Mouse (Mus musculus): Measurements from ENCODE around the gene Pde6g. TPM values are rescaled to one million over a fixed set of nuclear protein-coding genes. Genes with fewer than 3 reads are reported as not detected.
"Not testable (repeated sequence)": the region's sequence is repeated elsewhere in the genome, so short reads cannot be mapped to it uniquely, and the experiment has no call there.

Gene Pde6g
- polyA plus RNA-seq, 1 experiment = 1.5 TPM

- Histone ChIP-seq H3K36me3 (ENCODE audit: control insufficient read depth, insufficient read depth, low read length) (peaks cover 3% of the 10 kb centered on the region), H3K27ac (ENCODE audit: control insufficient read depth, insufficient read depth, low read depth, low read length) (peak overlapping the region; percentile 66), H3K4me3 (ENCODE audit: control insufficient read depth, low read depth, low read length) (no peak overlapping the region), H3K4me1 (ENCODE audit: control insufficient read depth, insufficient read depth, low read length) (peaks cover 8% of the 10 kb centered on the region; the same call in 1 of the 2 replicates), H3K27me3 (ENCODE audit: control insufficient read depth, insufficient read depth, low read length) (no peaks in the 10 kb centered on the region)
- no peak for TF ChIP-seq CTCF (IDR thresholded peaks at IDR 0.05; ENCODE audit: control insufficient read depth, insufficient read depth, insufficient replicate concordance, low read depth, low read length)
- no peak for TF ChIP-seq POLR2A (IDR thresholded peaks at IDR 0.05; ENCODE audit: control insufficient read depth, low read depth, low read length)
These were observed 30.4 kb downstream of the Pde6g start for GRCm38 (mm10) chr11:120422651-120423568.

DNA sequence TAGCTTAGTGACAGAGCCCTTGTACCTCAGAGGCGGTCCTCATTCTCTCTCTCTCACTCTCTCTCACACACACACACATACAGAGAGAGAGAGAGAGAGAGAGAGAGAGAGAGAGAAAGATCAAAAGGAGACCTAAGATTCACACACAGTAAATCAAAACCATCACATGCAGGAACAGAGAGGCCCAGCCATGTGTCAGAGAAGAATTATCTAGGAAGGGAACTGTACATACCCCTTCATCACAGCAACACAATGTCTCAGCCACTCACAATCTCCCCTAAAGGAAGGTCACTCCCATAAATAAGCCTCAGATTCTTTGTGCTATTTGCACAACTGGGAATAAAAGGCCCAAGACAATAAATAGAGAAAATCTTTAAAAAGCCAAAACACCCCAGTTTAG, 34.7 kb downstream of the Pde6g start:
- H3K4me3 ChIP-seq (ENCODE audit: control insufficient read depth, low read depth, low read length) = no peak overlapping the region
- peak overlapping the region; percentile 67 for H3K27ac ChIP-seq (ENCODE audit: control insufficient read depth, insufficient read depth, low read depth, low read length)
- H3K27me3 ChIP-seq (ENCODE audit: control insufficient read depth, insufficient read depth, low read length) = no peaks in the 10 kb centered on the region
- peaks cover 8% of the 10 kb centered on the region; the same call in 1 of the 2 replicates for H3K4me1 ChIP-seq (ENCODE audit: control insufficient read depth, insufficient read depth, low read length)
- peaks cover 4% of the 10 kb centered on the region for H3K36me3 ChIP-seq (ENCODE audit: control insufficient read depth, insufficient read depth, low read length)
- TF ChIP-seq CTCF (IDR thresholded peaks at IDR 0.05; ENCODE audit: control insufficient read depth, insufficient read depth, insufficient replicate concordance, low read depth, low read length) (no peak), POLR2A (IDR thresholded peaks at IDR 0.05; ENCODE audit: control insufficient read depth, low read depth, low read length) (no peak)

DNA sequence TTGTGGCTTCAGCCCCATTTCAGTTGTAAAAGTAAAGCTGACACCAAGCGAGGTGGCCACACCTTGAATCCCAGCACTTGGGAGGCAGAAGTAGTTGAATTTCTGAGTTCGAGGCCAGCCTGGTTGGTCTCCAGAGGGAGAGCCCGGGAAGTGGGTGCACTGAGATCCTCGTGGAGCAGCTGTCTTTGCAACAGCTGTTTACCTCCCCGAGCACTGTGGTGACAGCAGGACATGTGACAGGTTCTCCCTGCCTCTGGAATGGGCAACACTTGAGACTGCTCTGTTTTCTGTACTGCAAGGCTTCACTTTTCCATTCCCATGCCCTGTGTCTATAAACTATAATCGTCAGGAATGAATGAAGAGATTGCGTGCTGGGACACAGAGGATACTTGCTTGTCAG, 35.4 kb downstream of the Pde6g start:
- no peak for TF ChIP-seq CTCF (IDR thresholded peaks at IDR 0.05; ENCODE audit: control insufficient read depth, insufficient read depth, insufficient replicate concordance, low read depth, low read length)
- TF ChIP-seq POLR2A (IDR thresholded peaks at IDR 0.05; ENCODE audit: control insufficient read depth, low read depth, low read length) = no peak
- H3K4me1 ChIP-seq (ENCODE audit: control insufficient read depth, insufficient read depth, low read length) = peaks cover 8% of the 10 kb centered on the region; the same call in 1 of the 2 replicates
- H3K4me3 ChIP-seq (ENCODE audit: control insufficient read depth, low read depth, low read length) = no peak overlapping the region
- H3K27ac ChIP-seq (ENCODE audit: control insufficient read depth, insufficient read depth, low read depth, low read length) = peak overlapping the region; percentile 19
- H3K27me3 ChIP-seq (ENCODE audit: control insufficient read depth, insufficient read depth, low read length) = no peaks in the 10 kb centered on the region
- peaks cover 5% of the 10 kb centered on the region for H3K36me3 ChIP-seq (ENCODE audit: control insufficient read depth, insufficient read depth, low read length)

- H3K27me3 ChIP-seq (ENCODE audit: control insufficient read depth, insufficient read depth, low read length); H3K27ac ChIP-seq (ENCODE audit: control insufficient read depth, insufficient read depth, low read depth, low read length); H3K4me3 ChIP-seq (ENCODE audit: control insufficient read depth, low read depth, low read length); H3K36me3 ChIP-seq (ENCODE audit: control insufficient read depth, insufficient read depth, low read length); H3K4me1 ChIP-seq (ENCODE audit: control insufficient read depth, insufficient read depth, low read length): not testable (repeated sequence)
These were observed 39.7 kb downstream of the Pde6g start for GRCm38 (mm10) chr11:120413621-120414020.

DNA sequence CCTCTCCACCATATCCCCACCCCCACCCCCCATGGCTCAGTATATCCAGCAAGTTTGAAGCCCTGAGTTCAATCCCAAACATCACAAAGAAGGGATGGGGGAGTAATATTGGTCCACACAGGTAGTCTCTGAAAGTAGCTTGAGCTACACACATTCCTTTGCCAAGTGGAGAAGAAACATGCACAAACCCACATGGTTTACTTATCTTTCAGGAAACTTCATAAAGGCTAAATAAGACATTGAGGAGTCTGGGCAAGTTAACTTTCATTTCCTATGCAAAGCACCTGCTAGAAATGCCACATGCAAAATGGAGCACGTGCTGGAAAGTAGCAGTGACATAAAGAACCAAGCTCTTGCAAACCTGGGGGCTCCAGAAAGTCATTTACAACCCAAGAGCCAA, 46.9 kb downstream of the Pde6g start:
- H3K27ac ChIP-seq (ENCODE audit: control insufficient read depth, insufficient read depth, low read depth, low read length) = no peak overlapping the region

DNA sequence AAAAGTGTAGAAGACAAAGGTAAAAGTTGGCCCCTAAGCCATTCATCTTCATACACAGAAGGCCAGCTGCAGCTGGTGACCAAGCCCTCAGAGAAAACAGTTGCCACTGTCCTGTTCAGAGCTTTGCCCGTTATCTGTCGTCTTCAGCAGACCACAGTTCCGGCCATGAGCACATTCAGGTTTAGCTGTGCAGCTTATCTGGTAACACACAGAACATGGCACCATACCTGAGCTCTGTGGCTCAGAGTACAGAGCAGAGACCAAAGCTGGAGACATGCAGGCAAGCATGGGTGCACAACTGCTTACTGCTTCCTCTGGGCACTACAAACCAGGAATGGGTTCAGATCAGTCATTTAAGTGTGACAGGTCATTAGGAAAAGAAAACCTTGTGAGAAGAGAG, 47.4 kb downstream of the Pde6g start:
- no peaks in the 10 kb centered on the region for H3K27me3 ChIP-seq (ENCODE audit: control insufficient read depth, insufficient read depth, low read length)
- H3K4me1 ChIP-seq (ENCODE audit: control insufficient read depth, insufficient read depth, low read length) = no peaks in the 10 kb centered on the region
- H3K4me3 ChIP-seq (ENCODE audit: control insufficient read depth, low read depth, low read length) = no peak overlapping the region
- no peak for TF ChIP-seq CTCF (IDR thresholded peaks at IDR 0.05; ENCODE audit: control insufficient read depth, insufficient read depth, insufficient replicate concordance, low read depth, low read length)
- TF ChIP-seq POLR2A (IDR thresholded peaks at IDR 0.05; ENCODE audit: control insufficient read depth, low read depth, low read length) = no peak
- no peak overlapping the region for H3K27ac ChIP-seq (ENCODE audit: control insufficient read depth, insufficient read depth, low read depth, low read length)
- peaks cover 3% of the 10 kb centered on the region for H3K36me3 ChIP-seq (ENCODE audit: control insufficient read depth, insufficient read depth, low read length)

More for the DNA sequence above, 46.9 kb downstream of the Pde6g start:
- no peak overlapping the region for H3K4me3 ChIP-seq (ENCODE audit: control insufficient read depth, low read depth, low read length)
- no peaks in the 10 kb centered on the region for H3K27me3 ChIP-seq (ENCODE audit: control insufficient read depth, insufficient read depth, low read length)
- TF ChIP-seq CTCF (IDR thresholded peaks at IDR 0.05; ENCODE audit: control insufficient read depth, insufficient read depth, insufficient replicate concordance, low read depth, low read length) (no peak), POLR2A (IDR thresholded peaks at IDR 0.05; ENCODE audit: control insufficient read depth, low read depth, low read length) (no peak)
- peaks cover 3% of the 10 kb centered on the region for H3K36me3 ChIP-seq (ENCODE audit: control insufficient read depth, insufficient read depth, low read length)
- no peaks in the 10 kb centered on the region for H3K4me1 ChIP-seq (ENCODE audit: control insufficient read depth, insufficient read depth, low read length)

DNA sequence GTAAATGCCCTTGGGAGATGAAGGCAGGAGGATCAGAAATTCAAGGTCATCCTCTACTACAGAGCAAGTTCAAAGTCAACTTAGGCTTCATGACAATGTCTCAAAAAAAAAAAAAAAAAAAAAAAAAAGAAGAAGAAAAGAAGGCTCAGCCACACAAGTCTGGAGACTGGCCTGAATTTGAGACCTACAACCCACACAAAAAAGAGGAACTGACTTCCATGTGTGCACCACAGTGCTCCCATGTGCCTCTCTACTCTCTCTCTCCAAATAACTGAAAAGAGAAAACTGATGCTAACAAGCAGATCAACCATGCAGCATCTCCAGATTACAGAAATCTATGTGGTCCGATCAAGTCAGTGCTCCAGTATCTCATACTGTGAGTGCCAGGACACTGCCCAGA, 48.5 kb downstream of the Pde6g start:
- Histone ChIP-seq H3K27me3 (ENCODE audit: control insufficient read depth, insufficient read depth, low read length) (no peaks in the 10 kb centered on the region), H3K4me3 (ENCODE audit: control insufficient read depth, low read depth, low read length) (no peak overlapping the region), H3K27ac (ENCODE audit: control insufficient read depth, insufficient read depth, low read depth, low read length) (no peak overlapping the region), H3K36me3 (ENCODE audit: control insufficient read depth, insufficient read depth, low read length) (peaks cover 5% of the 10 kb centered on the region), H3K4me1 (ENCODE audit: control insufficient read depth, insufficient read depth, low read length) (no peaks in the 10 kb centered on the region)
- TF ChIP-seq POLR2A (IDR thresholded peaks at IDR 0.05; ENCODE audit: control insufficient read depth, low read depth, low read length) (no peak), CTCF (IDR thresholded peaks at IDR 0.05; ENCODE audit: control insufficient read depth, insufficient read depth, insufficient replicate concordance, low read depth, low read length) (no peak)

All from testis, adult 2 months (tissue).